Mouse (Mus musculus) kidney, adult 9 months (tissue): Measurements from ENCODE around the gene Elmo3.

Experiments used
- DNase-seq: peaks from one replicate; pipeline ENCODE4 v3.0.0; 2022

Elmo3 gene

DNA sequence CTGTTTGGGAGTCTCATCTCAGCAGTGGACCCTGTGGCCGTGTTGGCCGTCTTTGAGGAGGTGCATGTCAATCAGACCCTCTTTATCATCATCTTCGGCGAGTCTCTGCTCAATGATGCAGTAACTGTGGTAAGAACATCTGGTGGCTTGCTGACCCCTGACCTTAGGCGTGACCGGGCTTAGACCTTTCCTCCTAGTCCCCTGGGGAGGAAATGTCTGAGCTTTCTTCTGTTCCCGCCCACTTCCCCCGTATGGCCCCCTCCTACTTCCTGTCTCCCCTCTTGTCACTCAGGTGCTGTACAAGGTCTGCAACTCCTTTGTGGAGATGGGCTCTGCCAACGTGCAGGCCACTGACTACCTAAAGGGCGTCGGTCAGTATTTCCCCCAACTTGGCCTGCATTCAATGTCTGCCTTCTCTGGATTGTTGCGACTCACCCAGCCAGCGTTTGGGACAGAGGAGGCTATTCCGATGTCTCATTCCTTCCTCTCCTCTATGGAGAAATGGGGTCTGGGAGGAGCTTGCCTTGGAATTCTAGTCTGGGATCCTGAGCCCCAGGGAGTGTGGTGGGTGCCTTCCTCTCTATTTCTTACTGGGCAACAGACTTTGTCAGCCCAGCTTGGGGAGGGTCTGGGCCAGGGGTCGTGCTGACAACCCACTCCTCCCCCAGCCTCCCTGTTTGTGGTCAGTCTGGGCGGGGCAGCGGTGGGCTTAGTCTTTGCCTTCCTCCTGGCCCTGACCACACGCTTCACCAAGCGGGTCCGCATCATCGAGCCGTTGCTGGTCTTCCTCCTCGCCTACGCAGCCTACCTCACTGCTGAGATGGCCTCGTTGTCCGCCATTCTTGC, 50.0 kb downstream of the Elmo3 start:
- peak; percentile 65 for DNase-seq

DNA sequence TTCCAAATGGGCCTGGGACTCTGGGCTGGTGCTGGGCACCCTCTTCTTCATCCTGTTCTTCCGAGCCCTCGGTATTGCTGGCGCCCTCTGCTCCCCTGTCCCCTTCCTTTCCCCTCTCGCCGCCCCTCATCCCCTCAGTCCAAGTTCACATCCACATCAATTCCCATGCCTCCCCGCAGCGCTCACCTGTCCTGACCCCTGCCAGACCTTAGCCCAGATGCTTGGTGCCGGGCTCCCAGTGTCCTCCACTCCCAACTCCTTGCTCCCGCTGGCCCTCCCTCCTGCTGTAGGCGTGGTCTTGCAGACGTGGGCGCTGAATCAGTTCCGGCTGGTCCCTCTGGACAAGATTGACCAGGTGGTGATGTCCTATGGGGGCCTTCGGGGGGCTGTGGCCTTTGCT, 51.3 kb downstream of the Elmo3 start:
- DNase-seq: no peak

DNA sequence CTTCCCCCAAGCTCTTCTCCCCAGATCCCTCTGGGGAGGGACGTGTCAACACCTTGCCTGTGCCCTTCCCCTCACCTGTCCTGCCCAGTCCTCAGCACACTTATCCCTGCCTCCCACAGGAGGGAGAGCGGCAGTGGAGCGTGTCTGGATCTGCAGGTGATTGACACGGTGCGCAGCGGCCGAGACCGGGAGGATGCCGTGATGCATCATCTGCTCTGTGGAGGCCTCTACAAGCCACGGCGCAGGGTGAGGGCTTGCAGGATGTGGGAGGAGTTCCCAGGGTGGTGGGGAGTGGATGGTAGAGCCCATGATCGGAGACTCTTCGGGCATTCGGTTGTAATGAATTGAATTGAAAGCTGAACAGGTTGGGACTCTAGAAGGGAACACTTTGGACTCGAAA, 53.8 kb downstream of the Elmo3 start:
- no peak for DNase-seq

DNA sequence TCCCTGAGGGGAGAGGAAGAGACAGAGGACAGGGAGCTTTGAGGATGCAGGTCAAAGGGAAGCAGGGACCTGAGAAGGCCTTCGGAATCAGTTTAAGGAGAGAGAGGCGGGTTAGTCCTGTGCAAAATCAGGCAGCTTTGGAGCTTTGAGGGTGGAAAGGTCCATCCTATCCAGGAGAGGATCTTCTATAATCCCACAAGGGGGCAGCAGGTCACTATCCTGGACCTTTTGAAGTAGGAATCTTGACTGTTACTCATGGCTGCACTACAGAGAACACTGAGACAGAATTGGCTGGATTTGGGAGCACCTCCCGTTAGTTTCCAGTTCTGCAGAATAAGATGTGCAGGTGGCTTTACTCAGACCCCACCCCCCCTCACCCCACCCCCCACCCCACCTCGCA, 54.2 kb downstream of the Elmo3 start:
- no peak for DNase-seq
